Mouse (Mus musculus): ENCODE results near the gene Crb3. TPM values are rescaled to one million over a fixed set of nuclear protein-coding genes. Genes with fewer than 3 reads are reported as not detected.

Gene Crb3
- polyA plus RNA-seq, 1 experiment from 2014 or later = 1.0 TPM

Other genes with a start within 250 kb of the Crb3 start
- gene Rfx2, start 228.1 kb upstream of the Crb3 start, polyA plus RNA-seq (2014; fragmentation: Nextera tagmentation; extraction: Ambion mirVana) = 2.7 and 2.9 TPM in 2 replicates
- not detected in 2 replicates for gene Acsbg2, start 184.7 kb upstream of the Crb3 start, polyA plus RNA-seq (2014; fragmentation: Nextera tagmentation; extraction: Ambion mirVana)
- 0.40 and 0.50 TPM in 2 replicates for gene 1700061G19Rik, start 183.6 kb upstream of the Crb3 start, polyA plus RNA-seq (2014; fragmentation: Nextera tagmentation; extraction: Ambion mirVana)
- gene Mllt1, start 123.7 kb upstream of the Crb3 start, polyA plus RNA-seq (2014; fragmentation: Nextera tagmentation; extraction: Ambion mirVana) = 33.6 and 43.1 TPM in 2 replicates
- not detected in 2 replicates for gene Acer1, start 77.0 kb upstream of the Crb3 start, polyA plus RNA-seq (2014; fragmentation: Nextera tagmentation; extraction: Ambion mirVana)
- 155 and 159 TPM in 2 replicates for gene Clpp, start 68.8 kb upstream of the Crb3 start, polyA plus RNA-seq (2014; fragmentation: Nextera tagmentation; extraction: Ambion mirVana)
- gene Alkbh7, start 61.8 kb upstream of the Crb3 start, polyA plus RNA-seq (2014; fragmentation: Nextera tagmentation; extraction: Ambion mirVana) = 40.2 and 42.1 TPM in 2 replicates
- gene Pspn, start 59.1 kb upstream of the Crb3 start, polyA plus RNA-seq (2014; fragmentation: Nextera tagmentation; extraction: Ambion mirVana) = 0.72 TPM in 1 of 2 replicates, not detected in the other
- gene Gtf2f1, start 47.8 kb upstream of the Crb3 start, polyA plus RNA-seq (2014; fragmentation: Nextera tagmentation; extraction: Ambion mirVana) = 73.8 and 76.6 TPM in 2 replicates
- gene Gm17949, start 47.6 kb upstream of the Crb3 start, polyA plus RNA-seq (2014; fragmentation: Nextera tagmentation; extraction: Ambion mirVana) = 0.21 and 0.37 TPM in 2 replicates
- 48.4 and 48.7 TPM in 2 replicates for gene Khsrp, start 27.6 kb upstream of the Crb3 start, polyA plus RNA-seq (2014; fragmentation: Nextera tagmentation; extraction: Ambion mirVana)
- gene Slc25a41, start 17.5 kb upstream of the Crb3 start, polyA plus RNA-seq (2014; fragmentation: Nextera tagmentation; extraction: Ambion mirVana) = not detected in 2 replicates
- 4.5 TPM in 2 replicates for gene Slc25a23, start 758 bp downstream of the Crb3 start, polyA plus RNA-seq (2014; fragmentation: Nextera tagmentation; extraction: Ambion mirVana)
- 0.43 and 0.51 TPM in 2 replicates for gene Dennd1c, start 19.4 kb downstream of the Crb3 start, polyA plus RNA-seq (2014; fragmentation: Nextera tagmentation; extraction: Ambion mirVana)
- gene Tubb4a, start 28.7 kb downstream of the Crb3 start, polyA plus RNA-seq (2014; fragmentation: Nextera tagmentation; extraction: Ambion mirVana) = 11.1 and 11.8 TPM in 2 replicates
- gene Tnfsf9, start 46.2 kb downstream of the Crb3 start, polyA plus RNA-seq (2014; fragmentation: Nextera tagmentation; extraction: Ambion mirVana) = 8.4 and 9.3 TPM in 2 replicates
- not detected in 2 replicates for gene Cd70, start 90.7 kb downstream of the Crb3 start, polyA plus RNA-seq (2014; fragmentation: Nextera tagmentation; extraction: Ambion mirVana)
- 0.17 and 0.31 TPM in 2 replicates for gene Tnfsf14, start 135.1 kb downstream of the Crb3 start, polyA plus RNA-seq (2014; fragmentation: Nextera tagmentation; extraction: Ambion mirVana)
- gene C3, start 169.0 kb downstream of the Crb3 start, polyA plus RNA-seq (2014; fragmentation: Nextera tagmentation; extraction: Ambion mirVana) = 0.03 and 0.21 TPM in 2 replicates
- 28.2 and 30.8 TPM in 2 replicates for gene Gpr108, start 189.3 kb downstream of the Crb3 start, polyA plus RNA-seq (2014; fragmentation: Nextera tagmentation; extraction: Ambion mirVana)
- 27.8 and 28.4 TPM in 2 replicates for gene Trip10, start 190.3 kb downstream of the Crb3 start, polyA plus RNA-seq (2014; fragmentation: Nextera tagmentation; extraction: Ambion mirVana)
- 1.6 and 1.7 TPM in 2 replicates for gene Vav1, start 220.0 kb downstream of the Crb3 start, polyA plus RNA-seq (2014; fragmentation: Nextera tagmentation; extraction: Ambion mirVana)

Data from limb, embryonic 11.5 days (tissue).